Mouse (Mus musculus): ENCODE measurements around the gene Brpf3. TPM values are rescaled to one million over a fixed set of nuclear protein-coding genes. Genes with fewer than 3 reads are reported as not detected.
A peak's percentile ranks its signal among the peaks of the same experiment; 100 is the strongest.

Brpf3 gene
- polyA plus RNA-seq, 1 experiment from 2014 or later, result 34.8 TPM

GRCm38 (mm10) chr17:28781290-28782045, 19.4 kb upstream of the Brpf3 start:
- no peak overlapping the region for H3K27ac ChIP-seq (ENCODE audit: low read depth, low read length)
- no peak for DNase-seq (ENCODE audit: low spot score)
- ATAC-seq (replicated peaks; ENCODE audit: low FRiP score), result no peak
- WGBS, result 56% methylated on average over 9 of the region's 9 CpGs
- H3K4me1 ChIP-seq (replicated peaks; ENCODE audit: control insufficient read depth, insufficient read depth, low read length), result peaks cover 4% of the 10 kb centered on the region; the same call in 1 of the 2 replicates
- H3K27me3 ChIP-seq (replicated peaks; ENCODE audit: control insufficient read depth, insufficient read depth, low read length), result 0 out of 2 replicates have a peak, but pooled peaks cover 5% of the 10 kb centered on the region
- no peaks in the 10 kb centered on the region for H3K36me3 ChIP-seq (ENCODE audit: control insufficient read depth, insufficient read depth, low read length)
- no peak overlapping the region for H3K9ac ChIP-seq (ENCODE audit: low read depth, low read length)
- no peak overlapping the region for H3K4me2 ChIP-seq
- H3K9me3 ChIP-seq (ENCODE audit: control insufficient read depth, low read length), result no peaks in the 10 kb centered on the region
- no peak overlapping the region for H3K4me3 ChIP-seq (ENCODE audit: low read depth, low read length)

- DNase-seq (ENCODE audit: low spot score) (no peak), ATAC-seq (replicated peaks; ENCODE audit: low FRiP score) (no peak)
- Histone ChIP-seq H3K27me3 (replicated peaks; ENCODE audit: control insufficient read depth, insufficient read depth, low read length) (no peaks in the 10 kb centered on the region), H3K4me1 (replicated peaks; ENCODE audit: control insufficient read depth, insufficient read depth, low read length) (peaks cover 4% of the 10 kb centered on the region; the same call in 1 of the 2 replicates), H3K4me3 (ENCODE audit: low read depth, low read length) (no peak overlapping the region), H3K9me3 (ENCODE audit: control insufficient read depth, low read length) (no peaks in the 10 kb centered on the region), H3K4me2 (no peak overlapping the region), H3K9ac (ENCODE audit: low read depth, low read length) (no peak overlapping the region), H3K27ac (ENCODE audit: low read depth, low read length) (no peak overlapping the region), H3K36me3 (ENCODE audit: control insufficient read depth, insufficient read depth, low read length) (no peaks in the 10 kb centered on the region)
- WGBS, result 85% methylated on average over 3 of the region's 3 CpGs
Observed at GRCm38 (mm10) chr17:28785036-28785435, 15.9 kb upstream of the Brpf3 start.

- no peaks in the 10 kb centered on the region for H3K36me3 ChIP-seq (ENCODE audit: control insufficient read depth, insufficient read depth, low read length)
- WGBS, result 93% methylated on average over 12 of the region's 12 CpGs
- H3K9me3 ChIP-seq (ENCODE audit: control insufficient read depth, low read length), result no peaks in the 10 kb centered on the region
- ATAC-seq (replicated peaks; ENCODE audit: low FRiP score), result no peak
- no peak overlapping the region for H3K9ac ChIP-seq (ENCODE audit: low read depth, low read length)
- no peak overlapping the region for H3K4me3 ChIP-seq (ENCODE audit: low read depth, low read length)
- H3K4me1 ChIP-seq (replicated peaks; ENCODE audit: control insufficient read depth, insufficient read depth, low read length), result no peaks in the 10 kb centered on the region
- no peaks in the 10 kb centered on the region for H3K27me3 ChIP-seq (replicated peaks; ENCODE audit: control insufficient read depth, insufficient read depth, low read length)
- H3K4me2 ChIP-seq, result no peak overlapping the region
- no peak for DNase-seq (ENCODE audit: low spot score)
- H3K27ac ChIP-seq (ENCODE audit: low read depth, low read length), result no peak overlapping the region
Observed at GRCm38 (mm10) chr17:28787507-28787906, 13.4 kb upstream of the Brpf3 start.

- no peak overlapping the region for H3K9ac ChIP-seq (ENCODE audit: low read depth, low read length)
- H3K36me3 ChIP-seq (ENCODE audit: control insufficient read depth, insufficient read depth, low read length), result no peaks in the 10 kb centered on the region
- H3K27ac ChIP-seq (ENCODE audit: low read depth, low read length), result no peak overlapping the region
- no peaks in the 10 kb centered on the region for H3K27me3 ChIP-seq (replicated peaks; ENCODE audit: control insufficient read depth, insufficient read depth, low read length)
- no peak overlapping the region for H3K4me2 ChIP-seq
- DNase-seq (ENCODE audit: low spot score) (no peak), ATAC-seq (replicated peaks; ENCODE audit: low FRiP score) (no peak)
- no peaks in the 10 kb centered on the region for H3K9me3 ChIP-seq (ENCODE audit: control insufficient read depth, low read length)
- H3K4me3 ChIP-seq (ENCODE audit: low read depth, low read length), result no peak overlapping the region
- 85% methylated on average over 4 of the region's 4 CpGs for WGBS
- peaks cover 7% of the 10 kb centered on the region for H3K4me1 ChIP-seq (replicated peaks; ENCODE audit: control insufficient read depth, insufficient read depth, low read length)
Observed at GRCm38 (mm10) chr17:28797031-28797430, 3.9 kb upstream of the Brpf3 start.

GRCm38 (mm10) chr17:28799291-28800160, 1.4 kb upstream of the Brpf3 start:
- no peaks in the 10 kb centered on the region for H3K36me3 ChIP-seq (ENCODE audit: control insufficient read depth, insufficient read depth, low read length)
- 18% methylated on average over 14 of the region's 14 CpGs for WGBS
- peak overlapping the region; percentile 94 for H3K4me3 ChIP-seq (ENCODE audit: low read depth, low read length)
- peak overlapping the region; percentile 99; the same call in 1 of the 2 replicates for H3K9ac ChIP-seq (ENCODE audit: low read depth, low read length)
- peak overlapping the region; percentile 80 for H3K4me2 ChIP-seq
- H3K27me3 ChIP-seq (replicated peaks; ENCODE audit: control insufficient read depth, insufficient read depth, low read length), result no peaks in the 10 kb centered on the region
- peaks cover 28% of the 10 kb centered on the region for H3K4me1 ChIP-seq (replicated peaks; ENCODE audit: control insufficient read depth, insufficient read depth, low read length)
- no peak for DNase-seq (ENCODE audit: low spot score)
- no peaks in the 10 kb centered on the region for H3K9me3 ChIP-seq (ENCODE audit: control insufficient read depth, low read length)
- ATAC-seq (replicated peaks; ENCODE audit: low FRiP score), result no peak
- H3K27ac ChIP-seq (ENCODE audit: low read depth, low read length), result peak overlapping the region; percentile 98

- 1% methylated on average over 15 of the region's 15 CpGs for WGBS
- peak overlapping the region; percentile 98 for H3K27ac ChIP-seq (ENCODE audit: low read depth, low read length)
- peaks cover 34% of the 10 kb centered on the region for H3K4me1 ChIP-seq (replicated peaks; ENCODE audit: control insufficient read depth, insufficient read depth, low read length)
- ATAC-seq (replicated peaks; ENCODE audit: low FRiP score), result peak; percentile 27
- H3K4me2 ChIP-seq, result peak overlapping the region; percentile 80
- no peaks in the 10 kb centered on the region for H3K9me3 ChIP-seq (ENCODE audit: control insufficient read depth, low read length)
- H3K4me3 ChIP-seq (ENCODE audit: low read depth, low read length), result peak overlapping the region; percentile 94
- H3K27me3 ChIP-seq (replicated peaks; ENCODE audit: control insufficient read depth, insufficient read depth, low read length), result no peaks in the 10 kb centered on the region
- H3K9ac ChIP-seq (ENCODE audit: low read depth, low read length), result peak overlapping the region; percentile 99
- H3K36me3 ChIP-seq (ENCODE audit: control insufficient read depth, insufficient read depth, low read length), result no peaks in the 10 kb centered on the region
- no peak for DNase-seq (ENCODE audit: low spot score)
Observed at GRCm38 (mm10) chr17:28800281-28800670, 614 bp upstream of the Brpf3 start.

- Histone ChIP-seq H3K36me3 (ENCODE audit: control insufficient read depth, insufficient read depth, low read length) (peaks cover 9% of the 10 kb centered on the region), H3K27me3 (replicated peaks; ENCODE audit: control insufficient read depth, insufficient read depth, low read length) (no peaks in the 10 kb centered on the region), H3K4me1 (replicated peaks; ENCODE audit: control insufficient read depth, insufficient read depth, low read length) (peaks cover 39% of the 10 kb centered on the region), H3K9ac (ENCODE audit: low read depth, low read length) (peak overlapping the region; percentile 99), H3K27ac (ENCODE audit: low read depth, low read length) (peak overlapping the region; percentile 98), H3K9me3 (ENCODE audit: control insufficient read depth, low read length) (no peaks in the 10 kb centered on the region), H3K4me2 (peak overlapping the region; percentile 93), H3K4me3 (ENCODE audit: low read depth, low read length) (peak overlapping the region; percentile 94)
- WGBS, result 1% methylated on average over 42 of the region's 42 CpGs
- DNase-seq (ENCODE audit: low spot score) (peak; percentile 100), ATAC-seq (replicated peaks; ENCODE audit: low FRiP score) (peak; percentile 94)
Observed at GRCm38 (mm10) chr17:28801474-28802005, 650 bp downstream of the Brpf3 start.

GRCm38 (mm10) chr17:28802006-28802481, 1.2 kb downstream of the Brpf3 start:
- no peak; the same call in 1 of the 2 replicates for ATAC-seq (replicated peaks; ENCODE audit: low FRiP score)
- peaks cover 42% of the 10 kb centered on the region for H3K4me1 ChIP-seq (replicated peaks; ENCODE audit: control insufficient read depth, insufficient read depth, low read length)
- peak overlapping the region; percentile 94 for H3K4me3 ChIP-seq (ENCODE audit: low read depth, low read length)
- H3K27me3 ChIP-seq (replicated peaks; ENCODE audit: control insufficient read depth, insufficient read depth, low read length), result no peaks in the 10 kb centered on the region
- H3K36me3 ChIP-seq (ENCODE audit: control insufficient read depth, insufficient read depth, low read length), result peaks cover 14% of the 10 kb centered on the region
- H3K27ac ChIP-seq (ENCODE audit: low read depth, low read length), result peak overlapping the region; percentile 98
- no peaks in the 10 kb centered on the region for H3K9me3 ChIP-seq (ENCODE audit: control insufficient read depth, low read length)
- H3K4me2 ChIP-seq, result peak overlapping the region; percentile 93
- peak overlapping the region; percentile 93 for H3K9ac ChIP-seq (ENCODE audit: low read depth, low read length)
- DNase-seq (ENCODE audit: low spot score), result peak; percentile 67
- 1% methylated on average over 18 of the region's 18 CpGs for WGBS
